Mouse (Mus musculus) limb, embryonic 10.5 days (tissue): ENCODE results near the gene Grid2. TPM values are rescaled to one million over a fixed set of nuclear protein-coding genes. Genes with fewer than 3 reads are reported as not detected.

Experiments used
- DNase-seq: peaks from one replicate; pipeline ENCODE4 v3.0.0-alpha.2; 2017; ENCODE audit warnings: low spot score
- H3K27ac ChIP-seq: fragments of 300-500 bp; sonication (generic); 2 replicates; pipeline ENCODE4 v1.5.1; 2016; ENCODE audit warnings: mild to moderate bottlenecking
- H3K27me3 ChIP-seq: fragments of 300-500 bp; sonication (generic); 2 replicates; pipeline ENCODE4 v1.6.1; 2016; ENCODE audit warnings: low read depth, mild to moderate bottlenecking; ENCODE audit not compliant: poor library complexity, severe bottlenecking
- H3K36me3 ChIP-seq: fragments of 300-500 bp; sonication (generic); 2 replicates; pipeline ENCODE4 v1.6.1; 2016; ENCODE audit warnings: mild to moderate bottlenecking, moderate library complexity
- H3K4me1 ChIP-seq: fragments of 300-500 bp; sonication (generic); 2 replicates; pipeline ENCODE4 v1.6.1; 2016
- H3K4me3 ChIP-seq: fragments of 300-500 bp; sonication (generic); 2 replicates; pipeline ENCODE4 v1.5.1; 2016; ENCODE audit warnings: mild to moderate bottlenecking, moderate library complexity
- H3K9me3 ChIP-seq: fragments of 300-500 bp; sonication (generic); replicated peaks from 2 replicates; pipeline ENCODE4 v1.6.1; 2016; ENCODE audit warnings: mild to moderate bottlenecking
- WGBS: fragments of 180-500 bp; shearing (Covaris S2); methylation state at CpG from one replicate; pipeline ENCODE4 v1.1.7; 2016; 5-methylcytosine and 5-hydroxymethylcytosine counted together
- polyA plus RNA-seq: library from polyadenylated mRNA; unstranded; fragments of >200 nt; fragmentation: Nextera tagmentation; extraction: Ambion mirVana; gene quantifications from 2 replicates; pipeline ENCODE4 v1.2.1, GENCODE M21; 2016

The Grid2 gene
- polyA plus RNA-seq, 1 experiment from 2014 or later = 0.31 TPM

DNA sequence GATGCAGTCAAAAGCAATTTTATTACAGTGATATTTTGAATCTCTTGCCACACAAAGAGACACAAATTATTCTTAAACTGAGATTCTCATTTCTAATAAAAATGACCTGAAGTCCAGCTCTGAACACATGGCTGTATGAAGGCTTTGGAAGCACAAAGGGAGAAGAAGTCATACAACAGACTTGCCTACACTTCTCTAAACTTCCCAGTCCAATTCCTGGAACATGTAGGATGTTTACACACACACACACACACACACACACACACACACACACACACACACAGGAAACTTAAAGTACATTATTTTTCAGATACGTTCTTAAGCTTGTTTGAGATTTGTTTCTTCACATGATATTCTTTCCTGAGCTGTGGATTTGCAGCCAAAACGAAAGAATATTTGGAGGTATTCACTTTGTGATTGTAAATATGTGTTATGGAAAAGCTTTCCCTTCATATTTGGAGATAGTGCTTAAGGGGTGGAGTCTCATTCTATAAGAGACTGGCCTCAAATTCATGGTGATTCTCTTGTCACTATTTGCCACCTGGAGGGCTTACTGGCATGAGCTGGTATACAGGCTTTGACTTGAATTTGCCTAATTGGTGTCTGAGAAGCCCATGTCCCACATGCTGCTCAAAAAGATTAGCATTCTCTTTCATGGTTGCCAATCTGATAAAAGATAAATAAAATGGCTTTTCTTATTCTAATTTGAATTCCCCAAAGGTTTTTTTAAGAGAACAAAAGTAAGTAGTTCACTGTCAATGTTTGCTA, 1049.2 kb downstream of the Grid2 start:
- DNase-seq = no peak
- Histone ChIP-seq H3K27me3 (no peaks in the 10 kb centered on the region), H3K4me1 (no peaks in the 10 kb centered on the region), H3K36me3 (no peaks in the 10 kb centered on the region), H3K4me3 (no peak overlapping the region), H3K9me3 (no peaks in the 10 kb centered on the region), H3K27ac (no peak overlapping the region)
- 76% methylated on average over 2 of the region's 2 CpGs for WGBS

DNA sequence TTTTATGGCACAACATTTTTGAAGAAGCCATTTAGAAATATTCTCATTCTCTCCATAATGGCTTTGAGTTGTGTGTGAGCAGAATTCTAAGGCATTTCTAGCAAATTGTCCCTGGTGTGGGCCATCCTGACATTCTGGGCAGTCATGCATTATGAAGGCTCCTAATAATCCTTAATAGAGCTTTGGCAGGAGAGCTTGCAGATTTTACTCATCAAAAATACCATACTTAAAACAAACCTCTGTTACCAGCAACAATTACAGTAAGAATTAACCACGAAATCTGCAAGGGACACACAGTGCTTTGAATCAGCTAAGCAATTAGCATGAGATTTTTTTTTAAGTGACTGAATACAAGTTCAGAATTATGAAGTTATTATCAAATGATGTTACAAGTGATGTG, 1053.0 kb downstream of the Grid2 start:
- Histone ChIP-seq H3K4me3 (no peak overlapping the region), H3K27ac (no peak overlapping the region), H3K27me3 (no peaks in the 10 kb centered on the region), H3K4me1 (no peaks in the 10 kb centered on the region), H3K9me3 (no peaks in the 10 kb centered on the region), H3K36me3 (no peaks in the 10 kb centered on the region)
- 92% methylated on average over 1 of the region's 1 CpGs for WGBS
- no peak for DNase-seq

DNA sequence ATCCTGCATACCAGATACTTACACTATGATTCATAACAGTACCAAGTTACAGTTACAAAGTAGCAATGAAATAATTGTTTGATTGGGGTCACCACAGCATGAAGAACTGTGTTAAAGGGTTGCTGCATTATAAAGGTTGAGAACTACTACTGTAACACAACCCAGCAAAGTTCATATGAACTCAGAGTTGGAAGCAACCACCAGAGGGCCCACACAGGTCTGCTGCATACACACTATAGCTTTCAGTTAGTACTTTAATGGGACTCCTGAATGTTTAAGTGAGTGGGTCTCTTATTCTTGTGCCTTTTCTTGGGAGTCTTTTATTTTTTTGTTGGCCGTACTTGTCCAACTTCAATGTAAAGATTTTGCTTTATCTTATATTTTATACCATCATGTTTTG, 1057.5 kb downstream of the Grid2 start:
- WGBS = 85% methylated on average over 1 of the region's 1 CpGs
- no peaks in the 10 kb centered on the region for H3K27me3 ChIP-seq
- no peaks in the 10 kb centered on the region for H3K36me3 ChIP-seq
- no peak overlapping the region for H3K4me3 ChIP-seq
- DNase-seq = no peak
- H3K9me3 ChIP-seq = no peaks in the 10 kb centered on the region
- H3K27ac ChIP-seq = no peak overlapping the region
- H3K4me1 ChIP-seq = no peaks in the 10 kb centered on the region

DNA sequence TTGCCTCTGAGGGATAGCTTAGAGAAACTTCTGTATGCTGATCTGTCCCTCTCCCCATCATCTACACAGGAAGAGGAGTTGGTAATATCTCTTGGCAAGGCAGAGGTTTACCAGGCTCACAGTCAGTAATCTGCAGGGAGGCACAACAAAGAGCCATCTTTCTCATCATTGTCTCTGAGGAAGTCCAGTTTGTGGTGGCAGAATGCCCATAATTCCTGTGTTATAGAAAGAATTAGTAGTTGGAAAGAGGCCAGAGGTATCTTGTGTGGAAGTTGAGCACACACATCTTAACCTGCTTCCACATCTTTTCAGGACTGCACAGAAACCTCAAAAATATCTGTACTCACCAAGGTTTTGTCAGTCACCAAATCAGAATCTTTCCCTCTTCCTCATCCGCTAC, 1071.3 kb downstream of the Grid2 start:
- Histone ChIP-seq H3K4me3 (no peak overlapping the region), H3K36me3 (no peaks in the 10 kb centered on the region), H3K27ac (no peak overlapping the region), H3K27me3 (no peaks in the 10 kb centered on the region), H3K9me3 (no peaks in the 10 kb centered on the region), H3K4me1 (no peaks in the 10 kb centered on the region)
- WGBS = 81% methylated on average over 1 of the region's 1 CpGs
- no peak for DNase-seq

DNA sequence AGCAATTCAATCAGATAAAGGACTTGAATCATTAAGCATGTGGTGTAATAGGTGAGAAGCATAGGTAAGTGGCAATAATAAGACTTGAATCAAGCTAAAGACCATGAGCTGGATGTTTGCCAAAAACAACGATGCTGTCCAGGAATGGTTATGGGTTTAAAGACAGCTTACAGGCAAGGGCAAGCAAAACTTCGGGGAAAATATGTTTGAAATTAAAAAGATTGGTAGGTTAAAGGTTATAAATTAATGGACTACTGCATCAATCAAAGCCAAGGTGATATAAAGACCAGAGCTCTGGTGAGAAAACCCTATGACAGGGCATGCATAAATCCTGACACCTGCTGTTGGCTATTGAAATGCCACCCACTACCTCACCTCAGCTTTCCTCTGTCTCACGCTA, 1072.2 kb downstream of the Grid2 start:
- H3K9me3 ChIP-seq = no peaks in the 10 kb centered on the region
- no peak for DNase-seq
- 69% methylated on average over 3 of the region's 3 CpGs for WGBS

DNA sequence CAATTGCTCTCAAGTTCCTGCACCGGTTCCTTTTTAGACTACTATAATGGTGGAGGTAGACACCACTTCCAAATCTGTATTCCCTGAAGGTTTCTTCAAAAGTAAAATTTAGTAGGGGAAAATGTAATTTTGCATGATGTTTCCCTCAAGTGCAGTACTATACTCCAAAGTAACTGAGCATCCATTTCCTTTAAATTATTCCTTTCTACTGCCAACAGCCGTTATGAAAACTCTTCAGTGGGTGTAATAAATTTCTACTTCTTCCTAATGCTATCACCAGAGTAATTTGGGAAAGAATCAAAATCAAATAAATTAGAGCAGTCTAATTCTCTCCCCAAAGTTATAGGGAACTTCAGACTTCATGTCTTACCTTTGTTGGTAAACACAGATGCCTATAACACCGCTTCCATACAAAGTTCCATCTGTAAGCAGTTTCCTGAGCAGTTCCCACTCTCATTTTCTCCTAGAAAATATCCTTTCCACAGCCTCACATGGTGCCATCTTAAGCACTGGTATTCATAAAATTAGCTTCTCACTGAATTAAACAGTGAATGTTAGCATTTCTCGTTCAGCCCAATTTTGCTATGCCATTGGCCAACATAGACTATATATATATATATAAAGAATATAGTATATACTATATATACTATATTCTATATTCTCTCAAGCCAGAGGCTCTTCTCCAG, 1142.9 kb downstream of the Grid2 start:
- Histone ChIP-seq H3K36me3 (no peaks in the 10 kb centered on the region), H3K9me3 (no peaks in the 10 kb centered on the region), H3K27me3 (no peaks in the 10 kb centered on the region), H3K27ac (no peak overlapping the region), H3K4me3 (no peak overlapping the region), H3K4me1 (no peaks in the 10 kb centered on the region)
- WGBS = 90% methylated on average over 4 of the region's 4 CpGs
- DNase-seq = no peak

More for the DNA sequence above, 1072.2 kb downstream of the Grid2 start:
- Histone ChIP-seq H3K27ac (no peak overlapping the region), H3K4me3 (no peak overlapping the region), H3K27me3 (no peaks in the 10 kb centered on the region), H3K4me1 (no peaks in the 10 kb centered on the region), H3K36me3 (no peaks in the 10 kb centered on the region)

DNA sequence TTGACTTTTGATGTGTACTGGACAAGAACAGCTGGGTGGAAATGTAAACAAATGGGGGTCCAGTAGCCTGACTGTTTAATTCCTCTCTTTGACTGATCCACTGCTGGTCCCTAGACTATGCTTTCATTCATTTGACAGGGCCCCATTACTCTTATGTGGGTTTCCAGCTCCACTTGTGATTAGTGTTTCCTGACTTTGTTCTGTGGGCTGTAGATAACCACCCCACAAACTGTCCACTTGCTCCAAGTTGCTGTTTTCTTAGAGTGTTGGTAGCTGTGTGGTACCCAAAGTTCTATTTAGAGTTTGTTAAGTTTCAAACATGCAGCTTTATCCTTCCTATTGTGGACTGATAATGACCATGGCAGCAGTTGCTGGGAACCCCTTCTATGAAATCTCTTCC, 1172.0 kb downstream of the Grid2 start:
- Histone ChIP-seq H3K4me1 (no peaks in the 10 kb centered on the region), H3K4me3 (no peak overlapping the region), H3K36me3 (no peaks in the 10 kb centered on the region), H3K27me3 (no peaks in the 10 kb centered on the region), H3K9me3 (no peaks in the 10 kb centered on the region), H3K27ac (no peak overlapping the region)
- DNase-seq = no peak

DNA sequence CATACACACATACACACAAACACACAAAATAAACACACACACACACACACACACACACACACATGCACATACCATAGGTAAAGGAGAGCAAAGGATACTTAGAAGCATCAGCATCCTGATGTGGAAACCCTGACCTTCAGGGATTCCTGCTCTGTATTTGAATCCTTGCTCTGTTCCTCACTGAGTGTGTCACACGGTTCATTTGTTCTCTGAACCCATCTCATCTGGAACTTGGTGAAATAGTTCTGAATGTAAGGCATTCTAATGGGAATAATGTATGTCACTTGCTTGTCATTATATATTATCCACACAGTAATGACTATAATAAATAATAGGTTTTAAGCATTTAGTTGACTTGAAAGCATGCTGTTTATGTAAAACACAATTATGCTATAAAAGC, 1173.2 kb downstream of the Grid2 start:
- Histone ChIP-seq H3K36me3 (no peaks in the 10 kb centered on the region), H3K27ac (no peak overlapping the region), H3K9me3 (no peaks in the 10 kb centered on the region), H3K4me3 (no peak overlapping the region), H3K27me3 (no peaks in the 10 kb centered on the region), H3K4me1 (no peaks in the 10 kb centered on the region)
- WGBS = 66% methylated on average over 1 of the region's 1 CpGs
- no peak for DNase-seq

DNA sequence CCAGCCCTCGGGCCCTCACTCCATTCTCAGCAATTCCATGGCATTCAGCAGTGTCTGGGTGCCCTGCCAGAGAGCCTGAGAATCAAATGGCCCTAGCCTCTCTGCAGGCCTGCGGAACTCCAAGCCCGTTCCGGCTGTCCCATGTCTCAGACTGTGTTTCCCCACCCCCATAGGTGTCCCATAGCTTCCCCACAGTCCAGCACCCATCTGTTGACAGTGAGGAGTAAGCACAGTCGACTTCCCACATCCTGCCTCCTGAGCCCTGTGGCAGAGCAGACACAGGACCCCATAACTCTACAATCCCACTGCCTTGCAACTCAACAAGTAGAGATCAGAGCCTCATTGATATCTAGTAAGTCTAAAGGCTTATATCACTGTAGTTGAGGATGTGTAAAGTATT, 1192.5 kb downstream of the Grid2 start:
- Histone ChIP-seq H3K4me3 (no peak overlapping the region), H3K36me3 (no peaks in the 10 kb centered on the region), H3K4me1 (no peaks in the 10 kb centered on the region), H3K27me3 (no peaks in the 10 kb centered on the region), H3K9me3 (no peaks in the 10 kb centered on the region), H3K27ac (no peak overlapping the region)
- WGBS = 87% methylated on average over 5 of the region's 5 CpGs
- no peak for DNase-seq

DNA sequence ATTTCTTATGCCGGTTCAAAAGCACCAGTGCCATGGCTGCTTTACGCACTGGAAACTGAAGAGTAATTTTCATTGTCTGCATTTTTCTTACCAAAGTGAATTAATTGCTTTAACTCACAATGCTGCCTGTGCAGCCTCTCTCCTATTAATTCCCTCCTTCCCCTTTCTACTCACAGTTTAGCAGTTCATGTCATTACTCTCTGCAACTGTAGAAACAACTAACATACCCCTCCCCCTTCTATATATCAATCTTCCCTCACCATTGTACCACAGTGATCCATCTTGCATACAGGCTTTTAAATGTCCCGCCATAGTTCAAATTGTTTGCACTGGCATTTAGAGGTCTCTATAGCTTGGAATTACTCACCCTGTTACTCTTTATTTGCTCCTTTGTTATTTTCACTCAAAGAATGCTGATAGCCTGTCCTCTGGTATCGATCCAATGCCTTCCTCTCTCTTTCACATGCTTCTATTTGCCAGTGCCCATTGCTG, 1193.2 kb downstream of the Grid2 start:
- DNase-seq = no peak
- Histone ChIP-seq H3K36me3 (no peaks in the 10 kb centered on the region), H3K27ac (no peak overlapping the region), H3K27me3 (no peaks in the 10 kb centered on the region), H3K9me3 (no peaks in the 10 kb centered on the region), H3K4me1 (no peaks in the 10 kb centered on the region), H3K4me3 (no peak overlapping the region)
- WGBS = 87% methylated on average over 4 of the region's 4 CpGs

DNA sequence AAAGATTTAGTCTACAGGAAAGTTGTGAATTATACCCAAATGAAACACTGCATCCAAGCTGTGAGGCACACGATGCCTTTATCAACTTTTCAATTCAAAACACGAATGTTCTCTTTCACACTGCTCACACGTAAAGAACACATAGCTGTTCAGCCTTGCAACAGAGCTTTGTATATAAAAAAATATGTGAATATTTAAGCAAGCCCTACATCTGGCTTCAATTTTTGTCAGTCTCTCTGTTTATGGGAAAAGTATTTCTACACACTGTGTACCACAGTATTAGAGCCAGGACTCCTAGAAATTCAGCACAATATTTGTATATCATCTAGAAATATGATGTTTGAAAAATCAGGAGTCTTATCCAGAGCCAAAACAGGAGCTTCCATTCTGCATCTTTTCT, 1195.1 kb downstream of the Grid2 start:
- Histone ChIP-seq H3K4me3 (no peak overlapping the region), H3K4me1 (no peaks in the 10 kb centered on the region), H3K27ac (no peak overlapping the region), H3K36me3 (no peaks in the 10 kb centered on the region), H3K9me3 (no peaks in the 10 kb centered on the region), H3K27me3 (no peaks in the 10 kb centered on the region)
- DNase-seq = no peak
- WGBS = 96% methylated on average over 3 of the region's 3 CpGs

DNA sequence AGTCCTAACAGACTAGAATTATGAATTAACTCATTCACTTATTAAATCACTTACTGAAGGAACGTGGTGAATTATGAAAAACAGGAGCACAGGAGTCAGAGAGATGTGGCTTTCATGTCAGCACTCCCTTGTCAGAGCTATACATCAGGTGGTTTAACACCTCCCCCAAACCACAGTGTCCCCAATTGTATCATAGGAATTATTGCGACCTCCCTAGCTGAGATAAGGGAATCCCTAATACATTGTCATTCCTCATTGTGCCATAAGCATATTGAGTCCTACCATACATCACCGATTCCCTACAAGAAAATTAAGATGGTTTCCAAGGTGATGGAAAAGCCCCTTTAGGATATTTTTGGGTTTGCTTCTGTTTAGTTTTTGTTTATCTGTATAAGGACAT, 1224.2 kb downstream of the Grid2 start:
- Histone ChIP-seq H3K27ac (no peak overlapping the region), H3K36me3 (no peaks in the 10 kb centered on the region), H3K27me3 (no peaks in the 10 kb centered on the region), H3K4me1 (no peaks in the 10 kb centered on the region), H3K4me3 (no peak overlapping the region), H3K9me3 (no peaks in the 10 kb centered on the region)
- DNase-seq = no peak
- 91% methylated on average over 3 of the region's 3 CpGs for WGBS

DNA sequence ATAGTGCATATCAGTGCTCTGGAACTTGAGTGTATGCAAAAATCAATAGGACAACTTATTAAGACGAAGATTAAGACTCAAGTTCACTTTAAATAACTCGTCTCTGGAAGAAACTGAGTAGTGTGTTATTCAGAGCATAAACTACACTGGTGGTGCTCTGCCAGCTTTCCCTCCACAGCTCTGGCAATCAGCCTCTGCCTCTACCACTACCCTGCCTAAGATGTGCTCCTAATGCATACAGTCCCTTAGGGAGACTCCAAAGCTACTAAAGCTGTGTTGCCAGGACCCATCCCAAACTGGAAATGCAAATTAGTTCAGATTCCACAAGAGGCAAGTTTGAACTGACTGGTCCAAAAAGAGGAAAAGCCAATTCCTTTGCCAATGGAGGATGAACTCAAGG, 1224.9 kb downstream of the Grid2 start:
- DNase-seq = no peak
- no peak overlapping the region for H3K4me3 ChIP-seq
- whole genome bisulfite sequencing = 76% methylated on average over 2 of the region's 2 CpGs
- no peaks in the 10 kb centered on the region for H3K9me3 ChIP-seq
- no peaks in the 10 kb centered on the region for H3K27me3 ChIP-seq
- H3K4me1 ChIP-seq = no peaks in the 10 kb centered on the region
- no peaks in the 10 kb centered on the region for H3K36me3 ChIP-seq
- H3K27ac ChIP-seq = no peak overlapping the region
